Mouse (Mus musculus) kidney, embryonic 16.5 days (tissue): ENCODE results near the gene Selenom. TPM values are rescaled to one million over a fixed set of nuclear protein-coding genes. Genes with fewer than 3 reads are reported as not detected.
A peak's percentile ranks its signal among the peaks of the same experiment; 100 is the strongest.

Source experiments
- ATAC-seq: fragments of 200-750 bp; cut with Nextera tagmentation; 2 replicates; pipeline ENCODE4 v1.8.0; 2017; ENCODE audit warnings: moderate TSS enrichment; ENCODE audit not compliant: low FRiP score, low TSS enrichment
- H3K27ac ChIP-seq: fragments of 300-500 bp; sonication (generic); 2 replicates; pipeline ENCODE4 v1.5.1; 2014; ENCODE audit warnings: low read length
- H3K27me3 ChIP-seq: fragments of 300-500 bp; sonication (generic); 2 replicates; pipeline ENCODE4 v1.6.1; 2014; ENCODE audit warnings: low read length, control low read depth, mixed read lengths; ENCODE audit not compliant: insufficient read depth
- H3K36me3 ChIP-seq: fragments of 300-500 bp; sonication (generic); 2 replicates; pipeline ENCODE4 v1.6.1; 2014; ENCODE audit warnings: low read length, control low read depth, mixed read lengths; ENCODE audit not compliant: insufficient read depth
- H3K4me1 ChIP-seq: fragments of 300-500 bp; sonication (generic); 2 replicates; pipeline ENCODE4 v1.6.1; 2014; ENCODE audit warnings: low read length, control low read depth, mixed read lengths; ENCODE audit not compliant: insufficient read depth
- H3K4me2 ChIP-seq: fragments of 300-500 bp; sonication (generic); replicated peaks from 2 replicates; pipeline ENCODE4 v1.6.1; 2014; ENCODE audit warnings: low read depth, low read length
- H3K4me3 ChIP-seq: fragments of 300-500 bp; sonication (generic); 2 replicates; pipeline ENCODE4 v1.5.1; 2014; ENCODE audit warnings: mild to moderate bottlenecking, low read length
- H3K9ac ChIP-seq: fragments of 300-500 bp; sonication (generic); replicated peaks from 2 replicates; pipeline ENCODE4 v1.6.1; 2014; ENCODE audit warnings: low read length
- H3K9me3 ChIP-seq: fragments of 300-500 bp; sonication (generic); 2 replicates; pipeline ENCODE4 v1.6.1; 2016; ENCODE audit warnings: low read length, control low read depth
- WGBS: fragments of 180-500 bp; shearing (Covaris S2); extraction: QIAGEN DNeasy Blood & Tissue Kit; methylation state at CpG from one replicate; pipeline ENCODE4 v1.1.7; 2014; 5-methylcytosine and 5-hydroxymethylcytosine counted together
- polyA plus RNA-seq: library from polyadenylated mRNA; unstranded; fragments of >200 nt; fragmentation: Nextera tagmentation; extraction: Ambion mirVana; gene quantifications from 2 replicates; pipeline ENCODE4 v1.2.1, GENCODE M21; 2015

Gene Selenom
- polyA plus RNA-seq: 113 and 114 TPM in 2 replicates

GRCm38 (mm10) chr11:3514529-3515054, at the start of gene Selenom:
Selenom (plus strand) TSS chr11:3514684.
- H3K9me3 ChIP-seq: no peaks in the 10 kb centered on the region
- H3K9ac ChIP-seq: peak within 1 kb of the TSS; percentile 69
- peaks cover 28% of the 10 kb centered on the region for H3K4me1 ChIP-seq
- WGBS: under 1% methylated on average over 25 of the region's 26 CpGs
- peaks cover 4% of the 10 kb centered on the region; the same call in 1 of the 2 replicates for H3K36me3 ChIP-seq
- H3K27me3 ChIP-seq: peaks cover 2% of the 10 kb centered on the region; the same call in 1 of the 2 replicates
- H3K4me2 ChIP-seq: peak within 1 kb of the TSS; percentile 73
- H3K4me3 ChIP-seq: peak within 1 kb of the TSS; percentile 62
- peak; percentile 74 for ATAC-seq
- H3K27ac ChIP-seq: 0 out of 2 replicates have a peak within 1 kb of the TSS, but pooled peaks have one; percentile 32

GRCm38 (mm10) chr11:3471448-3471850, 43.0 kb upstream of the Selenom start:
- no peaks in the 10 kb centered on the region for H3K36me3 ChIP-seq
- WGBS: 19% methylated on average over 11 of the region's 11 CpGs
- H3K27ac ChIP-seq: no peak overlapping the region
- H3K27me3 ChIP-seq: no peaks in the 10 kb centered on the region
- 0 out of 2 replicates have a peak overlapping the region, but pooled peaks have one; percentile 18 for H3K4me2 ChIP-seq
- no peak overlapping the region for H3K4me3 ChIP-seq
- peak; percentile 71 for ATAC-seq
- H3K9ac ChIP-seq: no peak overlapping the region
- no peaks in the 10 kb centered on the region for H3K9me3 ChIP-seq
- no peaks in the 10 kb centered on the region for H3K4me1 ChIP-seq

- ATAC-seq: peak; percentile 67; the same call in 1 of the 2 replicates
- H3K27ac ChIP-seq: no peak overlapping the region
- no peak overlapping the region for H3K9ac ChIP-seq
- H3K4me1 ChIP-seq: no peaks in the 10 kb centered on the region
- no peak overlapping the region for H3K4me2 ChIP-seq
- no peaks in the 10 kb centered on the region for H3K36me3 ChIP-seq
- 33% methylated on average over 1 of the region's 1 CpGs for WGBS
- no peak overlapping the region for H3K4me3 ChIP-seq
- no peaks in the 10 kb centered on the region for H3K9me3 ChIP-seq
- no peaks in the 10 kb centered on the region for H3K27me3 ChIP-seq
Observed at GRCm38 (mm10) chr11:3472484-3472883, 42.0 kb upstream of the Selenom start.

GRCm38 (mm10) chr11:3474480-3475115, 39.9 kb upstream of the Selenom start:
- H3K9me3 ChIP-seq: no peaks in the 10 kb centered on the region
- H3K36me3 ChIP-seq: no peaks in the 10 kb centered on the region
- H3K27ac ChIP-seq: no peak overlapping the region
- no peaks in the 10 kb centered on the region for H3K27me3 ChIP-seq
- no peak overlapping the region for H3K4me3 ChIP-seq
- no peak for ATAC-seq
- H3K9ac ChIP-seq: no peak overlapping the region
- WGBS: 89% methylated on average over 7 of the region's 7 CpGs
- no peak overlapping the region for H3K4me2 ChIP-seq
- H3K4me1 ChIP-seq: no peaks in the 10 kb centered on the region

- H3K27ac ChIP-seq: no peak overlapping the region
- H3K4me3 ChIP-seq: no peak overlapping the region
- no peak for ATAC-seq
- no peaks in the 10 kb centered on the region for H3K27me3 ChIP-seq
- H3K4me1 ChIP-seq: no peaks in the 10 kb centered on the region
- H3K9me3 ChIP-seq: no peaks in the 10 kb centered on the region
- no peak overlapping the region for H3K9ac ChIP-seq
- no peaks in the 10 kb centered on the region for H3K36me3 ChIP-seq
- no peak overlapping the region for H3K4me2 ChIP-seq
Observed at GRCm38 (mm10) chr11:3475489-3475888, 39.0 kb upstream of the Selenom start.

- no peak for ATAC-seq
- WGBS: 60% methylated on average over 11 of the region's 11 CpGs
- Histone ChIP-seq H3K27me3 (no peaks in the 10 kb centered on the region), H3K4me3 (no peak overlapping the region), H3K27ac (no peak overlapping the region), H3K9ac (no peak overlapping the region), H3K4me2 (no peak overlapping the region), H3K36me3 (no peaks in the 10 kb centered on the region), H3K4me1 (no peaks in the 10 kb centered on the region), H3K9me3 (no peaks in the 10 kb centered on the region)
Observed at GRCm38 (mm10) chr11:3483980-3484642, 30.4 kb upstream of the Selenom start.

- no peaks in the 10 kb centered on the region for H3K36me3 ChIP-seq
- no peak for ATAC-seq
- H3K9me3 ChIP-seq: no peaks in the 10 kb centered on the region
- H3K4me1 ChIP-seq: no peaks in the 10 kb centered on the region
- 66% methylated on average over 7 of the region's 7 CpGs for WGBS
- H3K4me2 ChIP-seq: no peak overlapping the region
- no peak overlapping the region for H3K9ac ChIP-seq
- H3K27me3 ChIP-seq: no peaks in the 10 kb centered on the region
- no peak overlapping the region for H3K4me3 ChIP-seq
- no peak overlapping the region for H3K27ac ChIP-seq
Observed at GRCm38 (mm10) chr11:3486349-3486748, 28.1 kb upstream of the Selenom start.

GRCm38 (mm10) chr11:3487952-3488570, 26.4 kb upstream of the Selenom start, which contains the start of gene Pla2g3:
Pla2g3 (plus strand) TSS chr11:3488284.
- H3K4me3 ChIP-seq: no peak within 1 kb of the TSS
- no peaks in the 10 kb centered on the region for H3K36me3 ChIP-seq
- no peaks in the 10 kb centered on the region for H3K27me3 ChIP-seq
- no peaks in the 10 kb centered on the region for H3K9me3 ChIP-seq
- 0 out of 2 replicates have a peak within 1 kb of the TSS, but pooled peaks have one; percentile 13 for H3K4me2 ChIP-seq
- ATAC-seq: peak; percentile 51
- WGBS: 7% methylated on average over 11 of the region's 11 CpGs
- H3K27ac ChIP-seq: no peak within 1 kb of the TSS
- no peaks in the 10 kb centered on the region for H3K4me1 ChIP-seq
- H3K9ac ChIP-seq: no peak within 1 kb of the TSS

- H3K4me3 ChIP-seq: no peak overlapping the region
- H3K4me2 ChIP-seq: no peak overlapping the region
- no peak overlapping the region for H3K27ac ChIP-seq
- H3K9me3 ChIP-seq: no peaks in the 10 kb centered on the region
- ATAC-seq: no peak
- no peaks in the 10 kb centered on the region for H3K27me3 ChIP-seq
- no peaks in the 10 kb centered on the region for H3K4me1 ChIP-seq
- H3K9ac ChIP-seq: no peak overlapping the region
- no peaks in the 10 kb centered on the region for H3K36me3 ChIP-seq
- 89% methylated on average over 5 of the region's 5 CpGs for WGBS
Observed at GRCm38 (mm10) chr11:3489036-3489435, 25.4 kb upstream of the Selenom start.
